Mouse (Mus musculus) left cerebral cortex, postnatal 4 days (tissue): ENCODE results near the gene Tcp11l2. TPM values are rescaled to one million over a fixed set of nuclear protein-coding genes. Genes with fewer than 3 reads are reported as not detected.

Experiments used
- DNase-seq: peaks from one replicate; pipeline ENCODE4 v3.0.0-alpha.2; 2022
- intact Hi-C: fragments of 180-260 bp; cut with DNase I; formaldehyde crosslinking; loops from one replicate; pipeline ENCODE4 v1.15.1; 2025
- total RNA-seq, 2 experiments: library from RNA; stranded (reverse); gene quantifications; 2 replicates each; pipeline ENCODE4 v1.2.3; 2021

Gene Tcp11l2
- total RNA-seq, 2 experiments from 2014 or later: 14.2 to 15.5 TPM

- intact Hi-C loops: no loop called here
Observed at GRCm38 (mm10) chr10:84592745-84593144, 16.3 kb downstream of the Tcp11l2 start.

GRCm38 (mm10) chr10:84597127-84597785, 20.8 kb downstream of the Tcp11l2 start:
- no peak for DNase-seq
- intact Hi-C loops: no loop called here

More at GRCm38 (mm10) chr10:84592745-84593144, 16.3 kb downstream of the Tcp11l2 start:
- DNase-seq: no peak

GRCm38 (mm10) chr10:84598172-84598571, 21.7 kb downstream of the Tcp11l2 start:
- no peak for DNase-seq
- intact Hi-C loops: no loop called here

GRCm38 (mm10) chr10:84600136-84600535, 23.7 kb downstream of the Tcp11l2 start:
- intact Hi-C loops: no loop called here
- no peak for DNase-seq

GRCm38 (mm10) chr10:84604335-84604734, 27.9 kb downstream of the Tcp11l2 start:
- intact Hi-C loops: no loop called here
- no peak for DNase-seq

- no peak for DNase-seq
- intact Hi-C loops: no loop called here
Observed at GRCm38 (mm10) chr10:84608361-84608760, 31.9 kb downstream of the Tcp11l2 start.

- intact Hi-C loops: loop anchor here (10.0 kb wide), 1 partner anchor 76 kb away; the partner anchor contains the start of gene Ckap4
- DNase-seq: no peak
Observed at GRCm38 (mm10) chr10:84610324-84610723, 33.9 kb downstream of the Tcp11l2 start.

- no peak for DNase-seq
- intact Hi-C loops: loop anchor here (10.0 kb wide), 1 partner anchor 76 kb away; the partner anchor contains the start of gene Ckap4
Observed at GRCm38 (mm10) chr10:84610783-84611182, 34.4 kb downstream of the Tcp11l2 start.

GRCm38 (mm10) chr10:84611664-84612063, 35.2 kb downstream of the Tcp11l2 start:
- intact Hi-C loops: loop anchor here (10.0 kb wide), 1 partner anchor 77 kb away; the partner anchor contains the start of gene Ckap4
- DNase-seq: no peak

GRCm38 (mm10) chr10:84612281-84612680, 35.9 kb downstream of the Tcp11l2 start:
- intact Hi-C loops: loop anchor here (10.0 kb wide), 1 partner anchor 77 kb away; the partner anchor contains the start of gene Ckap4
- no peak for DNase-seq

- intact Hi-C loops: loop anchor here (10.0 kb wide), 1 partner anchor 79 kb away; the partner anchor contains the start of gene Ckap4
- no peak for DNase-seq
Observed at GRCm38 (mm10) chr10:84613366-84613765, 36.9 kb downstream of the Tcp11l2 start.

- intact Hi-C loops: loop anchor here (10.0 kb wide), 1 partner anchor 80 kb away; the partner anchor contains the start of gene Ckap4
- DNase-seq: no peak
Observed at GRCm38 (mm10) chr10:84615076-84615475, 38.6 kb downstream of the Tcp11l2 start.

- peak; percentile 93 for DNase-seq
- intact Hi-C loops: no loop called here
Observed at GRCm38 (mm10) chr10:84621826-84622790, 45.7 kb downstream of the Tcp11l2 start, which contains the start of gene Polr3b. Polr3b (plus strand) TSS chr10:84622292.

- intact Hi-C loops: no loop called here
- peak; percentile 39 for DNase-seq
Observed at GRCm38 (mm10) chr10:84631182-84631581, 54.8 kb downstream of the Tcp11l2 start.

- intact Hi-C loops: no loop called here
- DNase-seq: no peak
Observed at GRCm38 (mm10) chr10:84632005-84632404, 55.6 kb downstream of the Tcp11l2 start.

GRCm38 (mm10) chr10:84636656-84637055, 60.2 kb downstream of the Tcp11l2 start:
- DNase-seq: no peak
- intact Hi-C loops: no loop called here

- intact Hi-C loops: no loop called here
- no peak for DNase-seq
Observed at GRCm38 (mm10) chr10:84638382-84638781, 62.0 kb downstream of the Tcp11l2 start.

- no peak for DNase-seq
- intact Hi-C loops: loop anchor here (5.0 kb wide), 1 partner anchor 408 kb away; no protein-coding TSS in a partner anchor
Observed at GRCm38 (mm10) chr10:84639525-84640287, 63.3 kb downstream of the Tcp11l2 start.

- no peak for DNase-seq
- intact Hi-C loops: loop anchor here (5.0 kb wide), 1 partner anchor 406 kb away; no protein-coding TSS in a partner anchor
Observed at GRCm38 (mm10) chr10:84640861-84641260, 64.4 kb downstream of the Tcp11l2 start.

GRCm38 (mm10) chr10:84641576-84641975, 65.2 kb downstream of the Tcp11l2 start:
- intact Hi-C loops: loop anchor here (5.0 kb wide), 1 partner anchor 406 kb away; no protein-coding TSS in a partner anchor
- DNase-seq: no peak
